Mouse (Mus musculus) urinary bladder, postnatal 14 days (tissue): ENCODE results near the gene Ppia.
"Not testable (repeated sequence)": the region's sequence is repeated elsewhere in the genome, so short reads cannot be mapped to it uniquely, and the experiment has no call there.

Experiments used
- DNase-seq: peaks from one replicate; pipeline ENCODE4 v3.0.0; 2021; ENCODE audit warnings: low spot score

Ppia gene

DNA sequence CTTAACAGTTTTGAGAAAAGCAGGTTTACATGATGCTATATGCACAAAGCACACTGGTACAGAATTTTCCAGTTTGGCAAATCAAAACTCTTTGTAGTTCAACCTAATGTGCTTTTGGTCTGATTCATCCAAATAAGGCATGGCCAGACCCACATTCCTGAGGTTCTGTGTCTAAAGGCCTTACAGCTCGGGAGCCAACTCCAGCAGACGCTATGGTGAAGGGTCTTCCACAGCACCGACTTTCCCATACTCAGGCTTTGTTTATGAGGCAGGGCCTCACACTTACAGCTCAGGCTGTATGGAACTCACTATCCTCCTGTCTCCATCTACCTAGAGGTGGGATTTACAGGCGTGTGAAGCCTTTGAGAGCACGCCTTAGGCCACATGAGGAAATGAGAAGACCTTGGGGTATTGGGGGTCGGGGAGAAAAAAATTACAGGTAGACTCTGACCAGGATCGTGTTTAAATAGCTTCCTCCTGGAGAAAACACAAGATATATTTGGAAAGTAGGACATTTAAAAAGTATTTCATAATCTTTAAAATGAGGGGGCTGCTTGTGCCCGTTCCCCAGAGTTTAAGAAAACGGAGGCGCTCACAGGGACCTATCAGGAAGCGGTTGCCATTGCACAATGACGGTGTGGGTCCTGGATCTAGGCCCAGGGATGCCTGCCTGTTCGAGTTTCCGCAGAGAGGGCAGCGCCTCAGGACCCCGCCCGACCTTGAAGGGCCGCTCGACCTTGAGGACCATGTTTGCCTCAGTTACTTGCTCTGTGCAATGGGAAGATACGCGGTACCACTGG, at the start of gene Ppia:
TSS of gene Ppia (plus strand) at position 693 of the 800 bp plus-strand sequence.
- DNase-seq: peak; percentile 71

DNA sequence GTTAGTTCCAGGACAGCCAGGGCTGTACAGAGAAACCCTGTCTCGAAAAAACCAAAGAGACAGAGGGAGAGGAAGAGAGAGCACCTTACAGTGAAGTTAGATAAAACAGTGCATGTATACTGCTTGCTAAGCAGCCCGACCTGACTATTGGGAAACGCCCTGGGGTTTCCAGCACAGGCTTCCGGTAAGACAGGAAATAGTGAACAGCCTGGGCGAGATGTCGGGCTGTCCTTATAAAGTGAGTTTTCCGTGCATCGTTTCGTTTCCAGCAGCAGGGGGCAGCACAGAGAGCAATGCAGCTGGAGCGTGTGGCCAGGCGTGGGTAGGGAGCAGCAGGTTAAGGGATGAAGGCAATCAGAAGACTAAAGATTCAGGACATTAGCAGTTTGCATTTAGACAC, 49.4 kb upstream of the Ppia start:
- DNase-seq: peak; percentile 77

DNA sequence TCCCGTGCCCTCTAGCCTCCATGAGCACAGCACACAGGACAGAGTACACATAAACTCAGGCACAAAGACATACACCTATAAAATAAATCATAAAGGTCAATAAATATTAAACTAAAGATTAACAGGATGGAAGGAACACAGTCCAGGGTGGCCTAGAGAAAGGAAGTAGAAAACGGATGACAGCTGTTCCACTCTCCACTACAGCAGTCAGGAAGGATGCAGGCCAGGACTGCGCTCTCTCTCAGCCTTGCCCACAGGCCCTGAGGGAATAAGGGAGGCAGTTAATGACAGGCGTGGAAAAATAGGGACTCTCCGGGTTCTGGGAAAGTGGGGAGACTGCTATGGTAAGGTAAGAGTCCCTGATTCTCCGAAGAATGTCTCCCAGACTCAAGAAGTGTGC, 48.8 kb upstream of the Ppia start:
- DNase-seq: no peak

DNA sequence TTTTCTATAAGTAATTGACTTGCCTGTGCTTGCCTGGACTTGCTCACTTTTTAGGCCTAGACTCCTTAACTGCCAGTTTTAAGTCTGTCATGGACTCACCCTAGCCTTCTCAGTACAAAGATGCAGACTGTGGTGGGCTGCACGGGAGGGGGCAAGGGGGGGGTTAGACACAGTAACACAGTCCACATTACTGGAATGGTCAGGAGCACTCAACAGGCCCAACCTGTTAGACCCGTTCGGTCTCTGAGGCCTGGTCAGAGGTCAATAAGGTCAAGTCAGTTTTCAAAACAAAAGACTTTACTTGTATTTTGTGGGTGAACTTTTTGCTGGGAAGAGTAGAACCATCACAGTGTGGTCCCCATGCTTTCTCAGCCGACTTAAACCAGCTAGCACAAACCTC, 48.1 kb upstream of the Ppia start:
- DNase-seq: no peak

DNA sequence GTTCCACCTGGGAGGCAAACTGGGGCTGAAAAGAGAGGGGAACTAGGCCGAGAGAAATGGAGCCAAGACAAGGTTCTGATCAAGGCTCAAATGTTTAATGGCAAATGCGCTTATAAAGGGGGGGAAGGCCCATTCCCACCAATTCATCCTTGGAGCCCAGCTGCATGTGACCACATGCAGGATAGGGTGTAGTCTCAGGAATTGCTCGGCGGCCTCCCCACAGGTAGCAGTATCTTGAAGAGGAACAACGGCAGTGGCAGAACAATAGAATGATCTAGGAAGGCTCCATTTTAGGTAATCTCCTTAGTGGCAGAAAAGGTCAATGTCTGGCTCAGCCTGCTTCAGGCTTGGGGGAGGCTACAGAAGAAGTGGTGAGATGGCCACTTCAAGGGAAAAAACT, 47.3 kb upstream of the Ppia start:
- DNase-seq: not testable (repeated sequence)

DNA sequence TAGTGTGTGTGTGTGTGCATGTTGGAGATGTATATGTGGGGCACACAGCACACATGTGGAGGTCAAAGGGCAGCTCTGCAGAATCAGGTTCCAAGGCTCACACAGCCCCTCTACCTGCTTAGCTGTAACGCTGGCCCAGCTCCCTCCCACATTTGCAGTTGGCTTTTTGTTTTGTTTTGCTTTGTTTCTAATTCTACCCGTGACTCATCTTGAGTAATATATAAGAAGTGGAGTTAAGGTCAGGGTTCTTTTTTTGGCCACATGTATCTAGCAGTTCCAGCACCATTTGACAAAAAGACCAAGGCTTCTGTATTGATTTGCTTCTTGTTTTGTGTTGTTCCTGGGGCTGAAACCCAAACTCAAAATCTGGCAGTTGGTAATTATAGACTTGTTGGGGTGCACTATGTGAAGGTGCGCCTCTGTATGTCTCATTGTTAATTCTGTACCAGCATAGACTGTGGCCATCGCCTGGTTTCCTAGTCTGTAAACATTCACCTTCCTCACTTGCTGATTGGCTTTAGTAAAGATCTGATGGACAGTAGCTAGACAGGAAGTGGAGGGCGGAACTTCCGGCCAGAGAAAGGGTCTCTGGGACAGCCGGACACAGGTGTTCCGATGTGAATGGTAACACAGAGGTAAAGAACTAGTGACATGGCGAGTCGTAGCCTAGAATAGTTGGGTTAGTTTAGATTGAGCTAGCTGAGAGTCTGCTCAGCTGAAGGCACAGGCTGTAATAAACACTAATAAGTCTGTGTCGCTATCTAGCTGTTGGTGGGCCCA, 43.7 kb upstream of the Ppia start:
- no peak for DNase-seq

DNA sequence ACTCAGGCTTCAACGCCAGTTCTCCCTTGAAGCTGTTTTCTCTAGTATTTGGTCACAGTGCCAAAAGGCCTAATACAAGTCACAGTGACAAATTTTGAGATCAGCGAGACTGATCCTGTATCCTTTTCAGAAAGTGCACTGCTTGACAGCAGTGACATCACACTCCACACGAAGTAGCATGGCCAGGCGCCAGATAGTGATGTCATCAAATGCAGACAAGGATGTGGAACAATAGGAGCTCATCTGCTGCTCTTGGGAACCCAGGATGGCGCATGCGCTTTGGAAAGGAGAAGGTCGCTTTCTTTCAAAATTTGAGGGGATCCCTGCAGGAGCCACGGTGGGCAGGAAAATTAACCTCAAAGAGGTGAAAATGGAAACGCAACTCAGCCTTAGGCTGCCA, 42.5 kb upstream of the Ppia start:
- DNase-seq: no peak

DNA sequence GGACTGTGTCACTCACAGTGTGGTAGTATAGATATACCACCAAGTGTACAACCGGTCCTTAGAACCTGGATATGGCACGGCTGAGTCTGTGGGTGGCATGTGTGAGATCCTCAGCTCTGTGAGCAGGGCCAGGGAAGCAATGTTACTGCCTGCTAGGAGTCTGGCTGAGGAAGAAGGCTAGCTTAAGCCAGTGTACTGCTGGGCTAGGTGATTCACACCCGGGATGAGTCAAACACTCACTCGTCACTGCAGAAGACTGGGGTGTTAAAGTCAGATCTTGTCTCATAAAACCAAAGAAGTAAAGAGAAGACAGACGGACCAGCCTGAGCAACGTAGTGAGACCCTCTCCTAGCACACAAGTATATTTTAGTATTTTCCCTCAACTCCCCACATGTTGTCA, 34.3 kb upstream of the Ppia start:
- no peak for DNase-seq

DNA sequence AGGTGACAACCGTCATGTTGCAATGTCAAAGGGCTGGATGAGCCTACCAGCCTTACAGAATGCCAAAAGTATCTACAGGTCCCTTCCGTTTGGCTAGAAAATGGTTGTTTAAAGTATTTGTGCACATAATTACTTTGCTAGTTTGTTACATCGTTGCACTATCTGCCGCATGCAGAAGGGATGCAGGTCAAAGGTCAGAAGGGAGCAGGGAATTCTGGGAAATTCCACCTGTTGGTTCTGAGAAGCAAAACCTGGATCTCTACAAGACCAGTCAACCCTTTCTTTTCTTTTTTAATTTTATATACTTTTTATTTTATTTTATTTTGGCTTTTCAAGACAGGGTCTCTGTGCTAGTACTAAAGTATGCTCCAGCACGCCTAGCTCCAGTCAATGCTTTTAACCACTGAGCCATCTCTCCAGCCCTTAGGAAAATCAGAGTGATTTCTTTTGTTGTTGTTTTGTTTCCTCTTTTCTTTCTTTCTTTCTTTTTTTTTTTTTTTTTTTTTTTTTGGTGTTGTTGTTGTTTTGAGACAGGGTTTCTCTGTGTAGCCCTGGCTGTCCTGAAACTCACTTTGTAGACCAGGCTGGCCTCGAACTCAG, 27.0 kb upstream of the Ppia start:
- no peak for DNase-seq

DNA sequence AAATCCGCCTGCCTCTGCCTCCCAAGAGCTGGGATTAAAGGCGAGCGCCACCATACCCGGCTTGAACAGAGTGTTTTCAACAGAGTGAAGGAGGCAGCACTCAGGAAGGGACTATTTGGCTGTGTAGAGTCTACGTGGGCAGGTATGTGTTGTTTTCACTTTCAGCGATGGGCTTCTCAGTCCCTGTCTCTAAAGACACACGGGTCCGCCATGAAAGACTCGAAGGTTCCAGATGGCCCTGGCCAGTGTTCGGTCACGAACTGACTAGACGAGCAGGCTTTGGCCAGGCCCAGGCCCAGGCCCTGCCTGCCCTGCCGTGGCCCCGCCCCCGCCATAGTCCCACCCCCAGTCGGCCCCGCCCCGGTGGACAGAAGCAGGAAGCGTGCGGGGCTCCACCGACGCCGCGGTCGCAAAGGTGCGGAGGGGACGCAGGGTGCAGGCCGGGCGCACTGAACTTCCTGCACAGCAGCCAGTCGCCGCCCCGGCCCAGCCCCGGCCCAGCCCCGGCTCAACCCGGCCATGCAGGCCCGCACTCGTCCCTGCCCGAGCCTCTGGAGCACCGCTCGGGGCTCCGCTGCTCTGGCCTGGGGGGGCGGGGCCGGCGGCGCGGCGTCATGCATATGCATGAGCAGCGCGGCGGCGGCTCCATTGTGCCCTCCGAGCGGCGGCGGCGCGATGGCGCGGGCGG, 26.4 kb upstream of the Ppia start, which contains the start of gene Zmiz2:
TSS of gene Zmiz2 (plus strand) at position 349 of the 688 bp plus-strand sequence.
- DNase-seq: peak; percentile 97

DNA sequence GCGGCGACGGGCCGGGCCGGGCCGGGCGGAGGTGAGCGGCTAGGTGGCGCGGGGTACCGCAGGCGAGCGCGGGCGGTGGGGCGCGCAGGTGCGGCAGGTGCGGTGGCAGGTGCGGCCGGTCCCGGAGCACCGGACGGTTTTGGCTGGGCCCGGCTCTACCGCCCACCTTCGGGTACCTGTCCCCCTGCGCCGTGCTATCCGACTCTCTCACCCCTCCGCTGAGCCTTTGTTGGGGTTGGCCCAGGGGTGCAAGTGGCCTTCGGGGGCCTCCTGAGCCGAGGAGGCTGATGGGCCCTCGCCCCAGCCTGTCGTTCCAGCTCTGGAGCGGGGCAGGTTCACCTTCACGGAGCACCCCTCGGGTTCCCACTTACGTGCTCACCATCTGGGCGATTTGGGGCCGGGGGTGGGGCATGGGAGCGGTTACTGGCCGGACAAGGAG, 25.7 kb upstream of the Ppia start:
- DNase-seq: no peak

DNA sequence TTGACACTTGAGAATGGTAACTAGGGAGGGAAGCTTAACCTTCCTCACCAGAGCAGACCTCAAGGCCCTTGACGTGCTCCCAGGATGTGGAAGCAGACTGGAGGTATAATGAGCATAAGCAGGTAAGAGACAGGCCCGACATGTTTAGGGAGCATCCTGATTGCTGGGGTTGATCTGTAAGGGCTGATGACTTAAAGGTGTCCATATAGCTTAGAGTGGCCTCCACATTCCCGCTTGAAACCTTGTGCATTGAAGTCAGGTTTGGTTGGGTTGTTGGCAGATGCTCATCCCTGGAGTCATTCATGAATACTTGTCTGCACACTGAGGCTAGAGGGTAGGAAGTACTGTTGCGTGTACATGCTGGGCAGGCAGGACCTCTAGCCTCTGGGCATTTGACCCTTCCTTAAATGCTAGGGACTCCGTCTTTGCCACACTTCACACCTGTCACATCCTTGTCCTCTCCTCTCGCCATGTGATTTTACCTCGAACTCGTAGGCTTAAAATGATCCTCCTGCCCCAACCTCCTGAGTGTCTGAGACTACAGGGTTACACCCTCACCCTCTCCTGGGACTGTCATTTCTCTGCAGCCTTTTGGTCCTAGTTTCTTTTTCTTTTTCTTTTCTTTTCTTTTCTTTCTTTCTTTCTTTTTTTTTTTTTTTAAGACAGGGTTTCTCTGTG, 24.7 kb upstream of the Ppia start:
- no peak for DNase-seq

DNA sequence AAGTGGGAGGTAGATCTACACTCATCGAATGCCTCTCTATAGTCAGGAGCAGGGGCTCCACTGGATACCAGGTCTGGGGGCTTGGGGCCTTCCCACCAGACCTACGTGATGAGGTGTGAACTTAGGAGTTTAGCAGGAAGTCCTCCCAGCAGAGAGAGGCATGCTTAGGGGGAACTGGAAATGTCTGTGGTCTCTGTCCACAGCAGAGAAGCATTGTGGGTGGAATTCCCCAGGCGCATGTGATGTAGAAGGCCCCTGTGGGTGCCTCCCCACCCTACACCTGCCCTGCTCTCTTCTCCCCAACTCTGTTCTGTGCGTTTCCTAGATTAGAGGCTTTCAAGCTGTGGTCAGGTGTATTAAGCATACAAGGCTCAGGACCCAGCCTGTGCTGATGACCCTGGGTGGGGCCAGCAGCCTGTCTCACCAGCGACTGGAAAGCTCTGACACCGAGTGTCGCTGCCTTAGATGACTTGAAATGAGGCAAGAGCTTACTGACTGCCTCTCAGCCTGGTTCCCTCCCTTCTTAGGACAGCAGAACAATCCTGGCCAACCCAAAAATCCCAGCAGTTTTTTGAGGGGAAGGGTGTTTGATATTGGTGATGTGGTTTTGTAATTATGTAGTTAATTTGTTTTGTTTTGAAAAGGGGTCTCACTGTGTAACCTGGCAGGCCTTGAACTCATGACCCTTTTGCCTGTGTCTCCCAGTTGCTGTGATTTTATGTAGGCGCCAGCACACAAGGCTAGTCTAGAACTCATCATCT, 23.5 kb upstream of the Ppia start:
- DNase-seq: no peak

DNA sequence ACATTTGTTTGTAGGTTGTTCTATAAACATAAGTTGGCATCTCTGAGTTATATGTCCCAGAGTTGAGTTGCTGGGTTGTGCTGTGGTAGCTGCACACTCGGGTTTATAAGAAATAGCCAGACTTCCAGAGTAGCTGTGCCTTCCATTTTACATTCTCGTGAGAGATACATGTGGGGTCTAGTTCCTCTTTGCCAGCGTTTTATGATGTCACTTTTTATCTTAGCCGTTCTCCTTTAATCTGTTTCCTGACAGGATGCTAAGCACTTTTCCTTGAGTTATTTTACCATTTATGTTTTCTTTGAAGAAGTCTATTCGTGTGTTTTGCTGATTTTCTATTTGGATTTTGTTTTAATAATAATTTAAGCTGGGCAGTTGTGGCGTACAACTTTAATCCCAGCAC, 22.4 kb upstream of the Ppia start:
- DNase-seq: no peak

DNA sequence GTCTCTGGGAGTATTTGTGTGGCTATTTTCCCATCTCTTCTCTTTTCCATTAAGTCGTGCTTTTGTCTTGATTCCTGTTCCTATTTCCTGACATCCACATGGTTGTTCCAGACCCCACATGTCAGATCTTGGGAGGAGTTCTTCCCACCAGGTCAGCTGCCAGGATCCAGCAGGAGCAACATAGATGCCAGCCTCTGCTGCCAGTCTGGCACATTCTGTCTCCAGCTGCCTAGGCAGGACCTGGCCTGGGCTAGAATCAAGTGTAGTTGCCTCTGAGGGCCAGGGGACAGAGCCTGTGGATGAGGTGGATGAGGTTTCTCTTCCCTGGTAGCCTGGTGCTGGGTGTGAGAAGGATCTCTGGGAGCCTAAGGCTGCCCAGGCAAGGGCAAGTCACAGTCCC, 21.4 kb upstream of the Ppia start:
- no peak for DNase-seq

DNA sequence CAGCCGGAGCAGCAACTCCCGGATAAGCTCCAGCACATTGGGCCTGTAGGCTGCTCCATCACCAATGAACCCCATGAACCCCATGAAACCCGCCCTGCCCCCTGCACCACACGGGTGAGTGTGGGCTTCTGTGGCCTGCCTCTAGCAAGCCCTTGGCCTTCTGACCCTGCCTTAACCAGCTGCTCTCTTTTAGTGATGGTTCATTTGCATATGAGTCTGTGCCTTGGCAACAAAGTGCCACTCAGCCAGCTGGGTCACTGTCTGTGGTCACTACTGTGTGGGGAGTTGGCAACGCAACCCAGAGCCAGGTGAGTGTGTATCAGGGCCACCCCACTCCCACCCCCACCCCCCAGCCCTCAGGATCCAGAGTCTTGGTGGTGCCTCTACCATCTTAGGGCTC, 19.7 kb upstream of the Ppia start:
- DNase-seq: no peak

DNA sequence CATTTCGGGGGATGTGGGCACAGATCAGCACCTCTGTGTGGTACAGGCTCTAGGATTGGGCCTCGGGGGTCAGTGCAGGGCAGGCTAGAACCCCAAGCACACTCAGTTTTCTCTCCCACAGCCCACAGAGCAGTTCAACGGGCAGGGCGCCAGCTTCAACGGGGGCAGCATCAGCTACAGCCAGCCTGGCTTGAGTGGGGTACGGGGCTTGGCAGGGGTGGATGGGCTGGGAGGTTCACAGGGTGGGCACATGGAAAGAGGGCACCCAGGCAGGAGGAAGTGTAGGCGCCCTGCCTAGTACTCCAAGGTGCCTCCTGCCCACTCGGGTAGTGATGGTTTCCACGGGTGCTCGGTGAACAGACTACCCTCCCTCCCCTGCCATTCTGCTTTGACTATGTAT, 17.1 kb upstream of the Ppia start:
- no peak for DNase-seq

DNA sequence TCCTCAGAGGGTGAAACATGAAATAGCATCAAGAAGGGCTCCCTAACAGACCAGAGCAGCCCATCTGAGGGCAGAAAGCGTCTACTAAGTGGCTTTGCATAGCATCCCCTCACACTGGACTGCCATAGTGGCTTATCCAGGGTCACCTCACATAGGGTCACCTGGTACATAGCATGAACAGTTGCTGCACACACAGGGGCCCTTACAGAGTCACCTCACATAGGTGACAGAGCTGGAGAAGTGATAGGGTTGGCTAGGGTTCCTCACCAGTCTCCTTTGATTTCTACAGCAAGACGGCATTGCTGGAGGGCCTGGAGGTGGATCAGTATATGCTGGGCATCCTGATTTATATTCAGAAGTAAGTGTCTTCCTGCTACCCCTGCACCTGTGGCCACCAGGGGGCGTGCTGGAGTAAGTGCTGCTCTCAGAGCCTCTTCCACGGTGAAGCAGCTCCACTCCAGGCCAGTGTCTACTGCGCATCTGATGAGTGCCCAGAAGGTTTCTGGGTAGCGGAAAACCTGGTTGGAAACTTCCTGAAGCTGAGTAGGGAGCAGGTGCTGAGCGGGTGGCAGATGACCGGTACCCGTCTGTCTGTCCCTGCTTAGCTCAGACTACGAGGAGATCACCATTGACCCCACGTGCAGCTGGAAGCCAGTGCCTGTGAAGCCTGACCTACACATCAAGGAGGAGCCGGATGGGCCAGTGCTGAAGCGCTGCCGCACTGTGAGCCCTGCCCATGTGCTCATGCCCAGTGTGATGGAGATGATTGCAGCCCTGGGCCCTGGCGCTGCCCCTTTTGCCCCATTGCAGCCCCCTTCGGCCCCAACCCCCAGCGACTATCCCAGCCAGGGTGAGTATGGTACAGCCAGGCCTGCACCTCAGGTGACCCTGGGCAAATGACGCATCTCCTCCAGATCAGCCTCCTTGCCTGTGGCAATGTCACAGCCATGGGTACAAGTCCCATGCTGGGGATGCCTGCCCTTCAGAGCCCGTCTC, 12.4 kb upstream of the Ppia start:
- peak; percentile 78 for DNase-seq

DNA sequence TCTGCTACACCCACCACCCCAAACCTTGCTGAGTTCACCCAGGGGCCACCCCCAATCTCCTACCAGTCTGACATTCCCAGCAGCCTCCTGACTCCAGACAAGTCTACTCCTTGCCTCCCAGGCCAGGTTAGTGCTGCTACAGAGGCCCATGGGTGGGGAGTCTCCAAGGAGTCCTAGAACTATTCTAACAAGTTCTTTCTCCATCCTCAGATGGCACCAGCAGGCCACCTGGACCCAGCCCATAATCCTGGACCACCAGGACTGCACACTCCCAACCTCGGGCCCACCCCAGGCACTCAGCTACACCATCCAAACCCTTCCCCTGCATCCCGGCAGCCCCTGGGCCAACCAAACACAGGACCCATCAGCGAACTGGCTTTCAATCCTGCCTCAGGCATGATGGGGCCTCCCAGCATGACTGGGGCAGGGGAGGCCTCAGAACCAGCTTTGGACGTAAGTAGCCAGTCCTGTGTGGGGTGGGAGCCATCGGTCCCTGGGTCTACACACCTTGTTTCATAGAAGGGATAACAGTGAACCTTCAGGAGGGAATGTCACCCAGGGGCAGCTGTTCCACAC, 11.3 kb upstream of the Ppia start:
- DNase-seq: no peak
